Mouse (Mus musculus) ES-Bruce4 (cell line): ENCODE data around the gene Fkbp5. TPM values are rescaled to one million over a fixed set of nuclear protein-coding genes. Genes with fewer than 3 reads are reported as not detected.

Experiments
- H3K27ac ChIP-seq: 2 replicates; pipeline ENCODE4 v1.5.1; 2012; ENCODE audit warnings: low read length, inconsistent platforms; ENCODE audit not compliant: insufficient read depth
- H3K27me3 ChIP-seq: 2 replicates; pipeline ENCODE4 v1.6.1; 2012; ENCODE audit warnings: mild to moderate bottlenecking, low read length, inconsistent platforms; ENCODE audit not compliant: control insufficient read depth, poor library complexity, insufficient read depth, severe bottlenecking
- H3K36me3 ChIP-seq: 2 replicates; pipeline ENCODE4 v1.6.1; 2012; ENCODE audit warnings: inconsistent platforms, mild to moderate bottlenecking, low read length, moderate library complexity; ENCODE audit not compliant: control insufficient read depth, poor library complexity, insufficient read depth, severe bottlenecking
- H3K4me1 ChIP-seq: one replicate; pipeline ENCODE4 v1.8.1; 2011; ENCODE audit warnings: low read length; ENCODE audit not compliant: control insufficient read depth, insufficient read depth
- H3K4me3 ChIP-seq: 2 replicates; pipeline ENCODE4 v1.5.1; 2011; ENCODE audit warnings: low read depth, mild to moderate bottlenecking, low read length
- H3K9ac ChIP-seq: 2 replicates; pipeline ENCODE4 v1.6.1; 2012; ENCODE audit warnings: low read depth, mild to moderate bottlenecking, inconsistent platforms; ENCODE audit not compliant: poor library complexity, severe bottlenecking
- H3K9me3 ChIP-seq: replicated peaks from 2 replicates; pipeline ENCODE4 v1.6.1; 2012; ENCODE audit warnings: mild to moderate bottlenecking, low read length, inconsistent platforms; ENCODE audit not compliant: control insufficient read depth, poor library complexity, insufficient read depth, severe bottlenecking
- CTCF ChIP-seq: IDR thresholded peaks from one replicate; pipeline ENCODE4 v1.8.1; 2011; ENCODE audit warnings: low read depth, low read length
- EP300 ChIP-seq: IDR thresholded peaks from 2 replicates; pipeline ENCODE4 v1.6.1; 2011; ENCODE audit warnings: low read depth, low read length; ENCODE audit not compliant: insufficient read depth
- POLR2A ChIP-seq: IDR thresholded peaks from one replicate; pipeline ENCODE4 v1.8.1; 2011; ENCODE audit warnings: low read length; ENCODE audit not compliant: insufficient read depth
- polyA plus RNA-seq: library from polyadenylated mRNA; stranded (reverse); fragments of >200 nt; gene quantifications from 2 replicates; pipeline ENCODE4 v1.2.4, GENCODE M21; 2011; ENCODE audit warnings: low read depth; ENCODE audit not compliant: missing spikeins, insufficient read depth, insufficient read length

Fkbp5 gene
- polyA plus RNA-seq, 1 experiment, result 67.1 TPM

GRCm38 (mm10) chr17:28516881-28517280, 446 bp downstream of the Fkbp5 start:
- Histone ChIP-seq H3K4me1 (peaks cover 7% of the 10 kb centered on the region), H3K27me3 (no peaks in the 10 kb centered on the region), H3K27ac (no peak overlapping the region), H3K4me3 (no peak overlapping the region), H3K9ac (no peak overlapping the region), H3K9me3 (no peaks in the 10 kb centered on the region), H3K36me3 (no peaks in the 10 kb centered on the region)
- TF ChIP-seq POLR2A (no peak), EP300 (no peak), CTCF (peak; percentile 15)

GRCm38 (mm10) chr17:28515431-28516341, 1.6 kb downstream of the Fkbp5 start:
- Histone ChIP-seq H3K27ac (no peak overlapping the region), H3K9ac (no peak overlapping the region), H3K36me3 (no peaks in the 10 kb centered on the region), H3K27me3 (no peaks in the 10 kb centered on the region), H3K9me3 (no peaks in the 10 kb centered on the region), H3K4me3 (no peak overlapping the region), H3K4me1 (peaks cover 7% of the 10 kb centered on the region)
- TF ChIP-seq EP300, result peak; percentile 44; the same call in 1 of the 2 replicates
- no peak for TF ChIP-seq POLR2A
- TF ChIP-seq CTCF, result no peak

- no peak for TF ChIP-seq CTCF
- no peak for TF ChIP-seq POLR2A
- no peak for TF ChIP-seq EP300
- no peaks in the 10 kb centered on the region for H3K27me3 ChIP-seq
These were observed 2.8 kb downstream of the Fkbp5 start for GRCm38 (mm10) chr17:28514555-28514954.

GRCm38 (mm10) chr17:28513844-28514243, 3.5 kb downstream of the Fkbp5 start:
- no peak overlapping the region for H3K9ac ChIP-seq
- no peaks in the 10 kb centered on the region for H3K36me3 ChIP-seq
- H3K4me3 ChIP-seq, result no peak overlapping the region
- no peak overlapping the region for H3K27ac ChIP-seq
- H3K4me1 ChIP-seq, result peaks cover 5% of the 10 kb centered on the region
- no peaks in the 10 kb centered on the region for H3K27me3 ChIP-seq
- TF ChIP-seq POLR2A (no peak), CTCF (no peak), EP300 (no peak)
- H3K9me3 ChIP-seq, result no peaks in the 10 kb centered on the region

More at GRCm38 (mm10) chr17:28514555-28514954, 2.8 kb downstream of the Fkbp5 start:
- Histone ChIP-seq H3K36me3 (no peaks in the 10 kb centered on the region), H3K9ac (no peak overlapping the region), H3K4me3 (no peak overlapping the region), H3K27ac (no peak overlapping the region), H3K9me3 (no peaks in the 10 kb centered on the region), H3K4me1 (peaks cover 7% of the 10 kb centered on the region)

GRCm38 (mm10) chr17:28513337-28513736, 4.0 kb downstream of the Fkbp5 start:
- Histone ChIP-seq H3K9me3 (no peaks in the 10 kb centered on the region), H3K9ac (no peak overlapping the region), H3K27me3 (no peaks in the 10 kb centered on the region), H3K36me3 (no peaks in the 10 kb centered on the region), H3K27ac (no peak overlapping the region), H3K4me1 (peaks cover 5% of the 10 kb centered on the region), H3K4me3 (no peak overlapping the region)
- TF ChIP-seq CTCF (no peak), POLR2A (no peak), EP300 (no peak)

- Histone ChIP-seq H3K4me1 (peaks cover 5% of the 10 kb centered on the region), H3K9ac (no peak overlapping the region), H3K27ac (no peak overlapping the region), H3K27me3 (no peaks in the 10 kb centered on the region), H3K9me3 (no peaks in the 10 kb centered on the region), H3K36me3 (no peaks in the 10 kb centered on the region), H3K4me3 (no peak overlapping the region)
- TF ChIP-seq EP300, result no peak
- no peak for TF ChIP-seq CTCF
- TF ChIP-seq POLR2A, result no peak
These were observed 4.6 kb downstream of the Fkbp5 start for GRCm38 (mm10) chr17:28512696-28513095.
